Mouse (Mus musculus) hematopoietic stem cell, adult 5-6 weeks (primary cell): ENCODE data around the gene Ndufc1. TPM values are rescaled to one million over a fixed set of nuclear protein-coding genes. Genes with fewer than 3 reads are reported as not detected.
A peak's percentile ranks its signal among the peaks of the same experiment; 100 is the strongest.
"Not testable (repeated sequence)": the region's sequence is repeated elsewhere in the genome, so short reads cannot be mapped to it uniquely, and the experiment has no call there.

Source experiments
- ATAC-seq, 2 experiments: fragments of 125-278 bp in 1 of 2; replicated peaks in 1 of 2; 2 replicates each; pipeline ENCODE4 v1.8.0; 2016 to 2017; ENCODE audit warnings: inconsistent platforms in 2 of 2, mild to moderate bottlenecking in 2 of 2, moderate number of reproducible peaks in 2 of 2, low read depth in 1 of 2, moderate TSS enrichment in 1 of 2; ENCODE audit not compliant: low FRiP score in 2 of 2, poor library complexity in 2 of 2, severe bottlenecking in 2 of 2, insufficient read depth in 1 of 2, low TSS enrichment in 1 of 2
- total RNA-seq: library from RNA; stranded (forward); fragments of 172-1452, 232-1000 nt; gene quantifications from 2 replicates; pipeline ENCODE4 v1.2.3, GENCODE M21; 2017

Gene Ndufc1
- total RNA-seq = 41.9 and 90.6 TPM in 2 replicates

- peak; percentile 92 to 99 for ATAC-seq
Measured at GRCm38 (mm10) chr3:51408561-51409183, at the start of gene Ndufc1. Gene Ndufc1, minus strand, starts transcription at chr3:51408988.

- no peak for ATAC-seq
Measured at GRCm38 (mm10) chr3:51434871-51435595, 26.2 kb upstream of the Ndufc1 start.

- not testable (repeated sequence) for ATAC-seq
Measured at GRCm38 (mm10) chr3:51434364-51434763, 25.6 kb upstream of the Ndufc1 start.

GRCm38 (mm10) chr3:51425394-51425793 lies 16.6 kb upstream of the Ndufc1 start:
- ATAC-seq = no peak

GRCm38 (mm10) chr3:51421921-51422320 lies 13.1 kb upstream of the Ndufc1 start:
- peak in 1 of 2 experiments; percentile 51; a peak in 3 of 4 replicates for ATAC-seq

- no peak for ATAC-seq
Measured at GRCm38 (mm10) chr3:51417966-51418365, 9.2 kb upstream of the Ndufc1 start.

- no peak for ATAC-seq
Measured at GRCm38 (mm10) chr3:51417485-51417884, 8.7 kb upstream of the Ndufc1 start.

GRCm38 (mm10) chr3:51417135-51417458 lies 8.3 kb upstream of the Ndufc1 start:
- no peak for ATAC-seq

GRCm38 (mm10) chr3:51416364-51417134 lies 7.8 kb upstream of the Ndufc1 start:
- ATAC-seq = peak in 1 of 2 experiments; percentile 24; a peak in 2 of 4 replicates

- ATAC-seq = peak; percentile 51; a peak in 2 of 4 replicates
Measured at GRCm38 (mm10) chr3:51416073-51416363, 7.2 kb upstream of the Ndufc1 start.

GRCm38 (mm10) chr3:51415098-51416072 lies 6.6 kb upstream of the Ndufc1 start, which contains the start of gene Naa15:
Gene Naa15, plus strand, starts transcription at chr3:51415148.
- peak; percentile 89 to 94 for ATAC-seq

GRCm38 (mm10) chr3:51413276-51413675 lies 4.5 kb upstream of the Ndufc1 start:
- ATAC-seq = no peak

GRCm38 (mm10) chr3:51412457-51412856 lies 3.7 kb upstream of the Ndufc1 start:
- ATAC-seq = no peak

GRCm38 (mm10) chr3:51407870-51408560 lies 773 bp downstream of the Ndufc1 start:
- ATAC-seq = no peak

- no peak for ATAC-seq
Measured at GRCm38 (mm10) chr3:51402628-51403027, 6.2 kb downstream of the Ndufc1 start.

- not testable (repeated sequence) for ATAC-seq
Measured at GRCm38 (mm10) chr3:51402054-51402453, 6.7 kb downstream of the Ndufc1 start.

- ATAC-seq = no peak
Measured at GRCm38 (mm10) chr3:51400682-51401081, 8.1 kb downstream of the Ndufc1 start.
